ENCODE assay signal across 10 mouse cellular contexts in genomic region chr5:123326006-123326750, GRCm38 (mm10). TPM values are rescaled to one million over a fixed set of nuclear protein-coding genes. Genes with fewer than 3 reads are reported as not detected.
DNase-seq lines count a peak whose midpoint lies in the region; ATAC-seq and TF ChIP-seq lines count a peak whose summit lies in the region.
"Had no signal": no experiment of that assay in that cellular context is flagged by ENCODE, and none has a peak within 500 bp of the region (broad histone marks: within the 10 kb centered on the region; RNA-seq: fewer than 3 reads in every experiment).

No protein-coding gene starts in this region.

- H3K4me1 ChIP-seq in heart, adult 2 months (ENCODE audit: control insufficient read depth, insufficient read depth, low read length), result no peaks in the 10 kb centered on the region; the same call in 1 of the 2 replicates
- no peaks in the 10 kb centered on the region for H3K4me1 ChIP-seq in heart, embryonic 11.5 days (ENCODE audit: control insufficient read depth, insufficient read depth, low read length)
- H3K4me1 ChIP-seq in embryonic facial prominence, embryonic 10.5 days, result peaks cover 23% of the 10 kb centered on the region
- H3K4me1 ChIP-seq in lung, postnatal 0 days (ENCODE audit: insufficient read depth, low read depth, low read length), result peaks cover 4% of the 10 kb centered on the region; the same call in 1 of the 2 replicates

- H3K79me2 ChIP-seq in heart, adult 2 months (replicated peaks; ENCODE audit: control insufficient read depth, insufficient read depth, low read length), result no peaks in the 10 kb centered on the region

- TF ChIP-seq POLR2A in heart, adult 2 months (IDR thresholded peaks at IDR 0.05; ENCODE audit: insufficient read depth, low read depth, low read length), result no peak

- no peak overlapping the region for H3K9ac ChIP-seq in heart, adult 2 months (ENCODE audit: low read depth, low read length)
- H3K9ac ChIP-seq in heart, embryonic 11.5 days (ENCODE audit: low read depth, low read length), result no peak overlapping the region
- H3K9ac ChIP-seq in lung, postnatal 0 days (replicated peaks; ENCODE audit: low read depth), result no peak overlapping the region

- no peak overlapping the region for H3K4me3 ChIP-seq in heart, adult 2 months
- H3K4me3 ChIP-seq in heart, embryonic 11.5 days (ENCODE audit: low read depth, low read length), result no peak overlapping the region
- no peak overlapping the region for H3K4me3 ChIP-seq in embryonic facial prominence, embryonic 10.5 days
- H3K4me3 ChIP-seq in lung, postnatal 0 days (ENCODE audit: low read depth, low read length), result no peak overlapping the region
- H3K4me3 ChIP-seq: hindbrain, embryonic 12.5 days; megakaryocyte, embryonic 14.5 days had no signal

- H3K27ac ChIP-seq in heart, adult 2 months, result peak overlapping the region; percentile 15; the same call in 1 of the 2 replicates
- H3K27ac ChIP-seq in heart, embryonic 11.5 days (ENCODE audit: low read depth, low read length), result no peak overlapping the region
- H3K27ac ChIP-seq in embryonic facial prominence, embryonic 10.5 days (replicated peaks), result 0 out of 2 replicates have a peak overlapping the region, but pooled peaks have one; percentile 35
- no peak overlapping the region for H3K27ac ChIP-seq in lung, postnatal 0 days (ENCODE audit: low read length)
- H3K27ac ChIP-seq: hindbrain, embryonic 12.5 days had no signal

- ATAC-seq in heart, embryonic 11.5 days (replicated peaks; ENCODE audit: insufficient number of reproducible peaks, low FRiP score, low TSS enrichment), result no peak
- ATAC-seq in lung, postnatal 0 days, result peak; percentile 71
- no peak for ATAC-seq in megakaryocyte, adult 5-6 weeks (ENCODE audit: poor library complexity, severe bottlenecking)

- no peak for TF ChIP-seq EP300 in heart, adult 2 months (IDR thresholded peaks at IDR 0.05; ENCODE audit: insufficient read depth, low read depth, low read length)
- TF ChIP-seq EP300 in lung, postnatal 0 days (IDR thresholded peaks at IDR 0.05), result no peak

- no peak overlapping the region for H3K4me2 ChIP-seq in heart, embryonic 11.5 days
- H3K4me2 ChIP-seq in lung, postnatal 0 days (replicated peaks; ENCODE audit: low read depth, low read length), result no peak overlapping the region
- H3K4me2 ChIP-seq: hindbrain, embryonic 12.5 days had no signal

- no peak for TF ChIP-seq CTCF in heart, adult 2 months (IDR thresholded peaks at IDR 0.05)
- no peak for TF ChIP-seq CTCF in lung, postnatal 0 days (IDR thresholded peaks at IDR 0.05)

- H3K27me3 ChIP-seq in heart, adult 2 months (ENCODE audit: control insufficient read depth, insufficient read depth, low read length), result no peaks in the 10 kb centered on the region
- H3K27me3 ChIP-seq in heart, embryonic 11.5 days (ENCODE audit: control insufficient read depth, insufficient read depth, low read length), result no peaks in the 10 kb centered on the region
- H3K27me3 ChIP-seq in embryonic facial prominence, embryonic 10.5 days (replicated peaks; ENCODE audit: low read depth, poor library complexity, severe bottlenecking), result no peaks in the 10 kb centered on the region
- no peaks in the 10 kb centered on the region for H3K27me3 ChIP-seq in lung, postnatal 0 days (replicated peaks; ENCODE audit: insufficient read depth, low read length)
- H3K27me3 ChIP-seq: hindbrain, embryonic 12.5 days had no signal

- WGBS in heart, adult 2 months, result 50% methylated on average over 15 of the region's 15 CpGs
- WGBS in heart, embryonic 11.5 days (ENCODE audit: insufficient replicate concordance), result 68% methylated on average over 15 of the region's 15 CpGs
- WGBS in embryonic facial prominence, embryonic 10.5 days, result 74% methylated on average over 15 of the region's 15 CpGs
- WGBS in lung, postnatal 0 days, result 43% methylated on average over 15 of the region's 15 CpGs

- DNase-seq in heart, adult 2 months, result peak; percentile 36 to 50
- no peak for DNase-seq in embryonic facial prominence, embryonic 10.5 days (ENCODE audit: low spot score)
- peak; percentile 65 to 68 for DNase-seq in heart, postnatal 10 days
- peak; percentile 66 for DNase-seq in lung, postnatal 0 days (ENCODE audit: low spot score)
- no peak for DNase-seq in adrenal gland, postnatal 10 days
- no peak for DNase-seq in frontal cortex, postnatal 14 days (ENCODE audit: low spot score in 2 of 2)

- H3K9me3 ChIP-seq in heart, embryonic 11.5 days (replicated peaks; ENCODE audit: control insufficient read depth, low read length), result no peaks in the 10 kb centered on the region
- H3K9me3 ChIP-seq in embryonic facial prominence, embryonic 10.5 days, result no peaks in the 10 kb centered on the region
- H3K9me3 ChIP-seq in lung, postnatal 0 days (ENCODE audit: low read length), result no peaks in the 10 kb centered on the region
- H3K9me3 ChIP-seq: hindbrain, embryonic 12.5 days had no signal

- no peaks in the 10 kb centered on the region for H3K36me3 ChIP-seq in heart, adult 2 months (ENCODE audit: control insufficient read depth, insufficient read depth, low read length)
- no peaks in the 10 kb centered on the region for H3K36me3 ChIP-seq in heart, embryonic 11.5 days (ENCODE audit: control insufficient read depth, insufficient read depth, low read length)
- H3K36me3 ChIP-seq in embryonic facial prominence, embryonic 10.5 days (replicated peaks), result no peaks in the 10 kb centered on the region
- no peaks in the 10 kb centered on the region for H3K36me3 ChIP-seq in lung, postnatal 0 days (ENCODE audit: insufficient read depth, low read length)
- H3K36me3 ChIP-seq: hindbrain, embryonic 12.5 days had no signal

- intact Hi-C loops in heart, adult 2 months (cut with DNase I), result no loop called here
- intact Hi-C loops in heart, postnatal 10 days (cut with DNase I), result no loop called here

RNA-seq across cellular contexts. Expression of gene Bcl7a, which starts 17.5 kb away (rescaled TPM):
- 10 to 100 TPM in 1 of 2 experiments, 1 to 10 TPM in 1; 9.2 to 10.3 TPM for total RNA-seq in heart, adult 2 months (2021)
- polyA plus RNA-seq in heart, adult 2 months (2012; rRNA removed), result 6.3 and 8.3 TPM in 2 replicates
- polyA plus RNA-seq in heart, embryonic 11.5 days (2014; fragmentation: Nextera tagmentation; extraction: Ambion mirVana), result 15.2 and 16.2 TPM in 2 replicates
- polyA plus RNA-seq in embryonic facial prominence, embryonic 10.5 days (2016; fragmentation: Nextera tagmentation; extraction: Ambion mirVana), result 41.7 and 42.8 TPM in 2 replicates
- total RNA-seq in heart, postnatal 10 days (2021), result 10 to 100 TPM; 11.9 to 14.2 TPM
- 7.7 and 7.9 TPM in 2 replicates for polyA plus RNA-seq in lung, postnatal 0 days (2015; fragmentation: Nextera tagmentation; extraction: Ambion mirVana)
- 10 to 100 TPM; 14.1 to 20.6 TPM for total RNA-seq in adrenal gland, postnatal 10 days (2021)
- 3.8 and 4.0 TPM in 2 replicates for total RNA-seq in megakaryocyte, adult 5-6 weeks (2015)
- total RNA-seq in megakaryocyte, adult 5-6 weeks (2017), result 3.8 and 4.7 TPM in 2 replicates

Comparison
In these comparisons a context has a peak if more than half of its experiments do, and no peak if none do; other contexts are left out.
1. H3K27ac ChIP-seq: peak in heart, adult 2 months (single experiment) and embryonic facial prominence, embryonic 10.5 days (single experiment); none in heart, embryonic 11.5 days (single experiment) and lung, postnatal 0 days (single experiment).
2. DNase-seq: peak in heart, adult 2 months (2 of 2), heart, postnatal 10 days (2 of 2) and lung, postnatal 0 days (single experiment); none in embryonic facial prominence, embryonic 10.5 days (single experiment), adrenal gland, postnatal 10 days (single experiment) and frontal cortex, postnatal 14 days (0 of 2).